Mouse (Mus musculus): ENCODE data around the gene Apobec3.

Gene Apobec3

DNA sequence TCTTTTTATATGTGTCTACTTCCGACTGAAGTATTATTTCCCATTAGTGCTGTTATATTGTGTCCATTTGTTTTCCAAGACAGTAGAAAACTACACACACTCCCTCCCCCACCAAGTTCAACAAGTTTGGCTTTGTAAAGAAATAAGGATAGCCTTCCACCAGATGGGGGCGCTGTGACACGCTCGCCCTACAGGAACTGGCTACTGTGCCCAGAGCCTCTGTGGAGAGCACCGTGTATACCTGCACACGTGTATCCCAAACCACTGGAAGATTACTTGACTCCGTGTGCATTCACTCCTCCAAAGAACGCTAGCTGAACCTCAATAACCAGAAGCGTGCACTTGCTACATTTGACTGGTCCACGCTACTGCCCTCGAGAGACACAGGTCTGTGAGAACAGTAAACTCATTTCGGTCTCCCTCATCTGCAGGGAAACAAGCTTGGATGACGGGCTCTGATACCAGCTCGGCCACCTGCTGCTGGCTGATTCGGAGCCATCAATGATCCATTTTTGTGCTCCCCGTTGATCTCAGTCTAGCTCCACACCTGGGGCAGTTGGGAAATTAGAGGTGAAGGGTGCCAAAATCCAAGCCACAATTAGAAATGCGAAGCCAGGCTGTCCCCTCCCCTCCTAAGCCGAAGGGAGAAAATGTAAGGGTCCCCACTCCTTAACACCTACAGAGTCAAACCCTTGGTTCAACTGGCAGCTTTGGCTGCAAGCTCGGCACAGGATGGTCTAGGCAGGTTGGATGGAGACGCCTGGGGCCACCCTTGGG is at the start of gene Apobec3:
TSS of gene Apobec3 (plus strand) at position 224 of the 777 bp plus-strand sequence.
- in situ Hi-C loops (cut with MseI, MboI) = no loop called here

DNA sequence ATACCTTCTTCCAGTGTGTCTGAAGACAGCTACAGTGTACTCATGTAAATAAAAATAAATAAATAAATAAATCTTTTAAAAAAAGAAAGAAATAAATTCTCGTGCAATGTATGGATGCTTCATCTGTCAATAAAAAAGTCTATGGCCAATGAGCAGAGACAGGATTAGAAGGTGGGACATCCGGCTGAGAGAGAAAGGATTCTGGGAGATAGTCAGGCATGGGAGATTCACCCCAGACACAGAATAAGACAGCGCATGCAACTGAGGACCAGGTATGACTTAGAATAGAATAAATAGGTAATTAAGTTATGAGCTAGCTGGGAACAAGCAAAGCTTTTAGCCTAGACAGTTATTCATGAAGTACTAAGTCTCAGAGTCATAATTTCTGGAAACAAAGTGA is 48.5 kb upstream of the Apobec3 start:
- in situ Hi-C loops (cut with MseI, MboI) = no loop called here

DNA sequence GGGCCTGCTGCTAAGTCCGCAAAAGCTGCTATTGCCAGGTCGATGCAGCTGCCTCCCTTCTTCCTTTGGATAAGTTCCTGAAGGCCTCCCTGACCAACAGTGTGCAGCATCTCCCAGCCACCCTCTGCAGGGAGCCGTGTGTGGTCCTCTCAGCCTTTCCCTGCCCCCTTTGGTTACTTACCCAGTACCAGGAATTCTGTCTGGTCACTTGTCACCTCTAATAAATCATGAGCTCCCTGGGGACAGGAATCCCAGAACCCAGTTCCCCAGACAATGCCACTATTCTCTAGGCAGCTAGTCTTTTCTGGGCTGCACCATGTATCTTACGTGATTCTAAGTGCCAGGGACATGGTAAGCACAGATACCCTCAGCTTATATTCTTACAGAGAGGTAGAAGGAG is 45.5 kb upstream of the Apobec3 start:
- in situ Hi-C loops (cut with MseI, MboI) = no loop called here

DNA sequence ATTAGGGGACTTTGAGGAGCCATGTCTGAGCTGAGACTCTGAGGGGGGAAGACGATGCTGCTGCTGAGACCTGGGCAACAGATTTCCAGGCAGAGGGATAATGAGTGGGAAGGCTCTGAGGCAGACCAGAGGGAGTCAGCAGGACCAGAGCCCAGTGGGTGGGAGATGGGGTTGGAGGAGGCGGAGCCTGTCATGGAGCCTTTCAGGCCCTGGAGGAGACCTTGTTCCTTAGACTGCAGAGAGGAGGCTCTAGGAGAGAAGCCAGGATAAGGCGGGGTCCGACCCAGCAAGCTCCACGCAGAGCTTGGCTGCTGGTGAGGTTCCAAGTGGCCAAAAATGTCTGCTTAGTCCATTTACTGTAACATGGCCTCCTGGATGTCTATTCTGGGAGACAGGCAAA is 44.4 kb upstream of the Apobec3 start:
- in situ Hi-C loops (cut with MseI, MboI) = no loop called here

- in situ Hi-C loops (cut with MseI, MboI) = no loop called here
These were observed 41.3 kb upstream of the Apobec3 start for GRCm38 (mm10) chr15:79850143-79850542.

DNA sequence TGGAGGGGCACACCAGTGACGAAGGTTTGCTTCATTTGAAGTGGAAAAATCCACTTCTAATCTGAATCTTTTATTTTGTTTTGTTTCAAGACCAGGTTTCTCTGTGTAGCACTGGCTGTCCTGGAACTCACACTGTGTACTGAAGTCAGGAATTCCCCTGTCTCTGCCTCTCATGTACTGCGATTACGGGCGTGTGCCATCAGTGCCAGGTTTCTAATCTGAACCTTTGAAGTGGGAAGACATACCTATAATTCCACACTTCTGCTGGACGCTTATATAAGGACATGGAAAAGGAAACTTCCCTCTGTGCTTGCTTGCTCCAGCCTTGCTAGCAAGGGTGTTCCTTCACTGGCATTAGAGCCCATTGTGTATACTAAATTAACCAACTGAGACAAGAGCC is 32.5 kb upstream of the Apobec3 start:
- in situ Hi-C loops (cut with MseI, MboI) = no loop called here

DNA sequence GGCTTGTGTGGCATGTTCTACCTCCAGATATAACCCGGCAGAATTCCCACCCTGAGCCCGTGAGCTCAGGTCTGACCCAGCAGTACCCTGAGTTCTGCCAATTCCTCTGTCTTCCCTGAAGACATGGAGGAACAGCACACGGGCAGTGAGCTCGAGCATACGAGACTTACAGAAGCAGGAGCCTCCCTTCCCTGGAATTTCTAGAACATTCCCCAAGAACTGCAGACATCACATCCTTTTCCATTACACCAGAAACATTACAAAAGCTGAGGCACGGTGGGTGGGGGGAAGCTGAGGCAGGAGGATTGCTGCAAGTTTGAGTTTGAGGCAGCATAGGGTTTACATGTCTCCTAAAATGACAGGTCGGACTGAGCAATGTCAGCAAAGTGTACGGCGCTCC is 31.6 kb upstream of the Apobec3 start:
- in situ Hi-C loops (cut with MseI, MboI) = no loop called here

DNA sequence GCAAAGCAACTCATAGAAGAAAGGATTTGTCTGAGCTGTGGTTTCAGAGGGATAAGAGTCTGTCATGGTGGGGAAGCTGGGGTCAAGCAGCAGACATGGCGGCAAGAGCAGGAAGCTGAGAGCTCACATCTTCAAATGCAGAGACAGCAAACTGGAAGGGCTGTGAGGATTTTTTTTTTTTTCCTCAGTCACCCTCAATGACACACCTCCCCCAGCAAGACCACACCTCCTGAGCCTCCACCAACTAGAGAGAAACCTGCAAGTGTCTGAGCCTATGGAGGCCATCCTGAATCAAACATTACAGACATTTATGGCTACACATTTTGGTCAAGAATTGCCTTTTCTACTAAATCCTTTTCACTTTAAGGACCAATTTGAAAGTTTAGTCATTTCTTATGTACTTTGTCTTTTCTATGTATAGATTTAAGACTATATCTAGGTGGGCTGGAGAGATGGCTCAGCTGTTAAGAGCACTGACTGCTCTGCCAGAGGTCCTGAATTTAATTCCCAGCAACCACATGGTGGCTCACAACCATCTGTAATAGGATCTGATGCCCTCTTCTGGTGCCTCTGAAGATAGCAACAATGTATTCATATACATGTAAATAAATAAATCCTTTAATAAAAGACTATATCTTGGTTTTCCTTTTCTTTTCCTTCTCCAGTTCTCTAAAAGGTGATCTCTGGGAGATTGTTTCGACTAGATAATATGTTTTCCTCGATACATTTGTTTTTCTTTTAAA is 24.0 kb upstream of the Apobec3 start:
- in situ Hi-C loops (cut with MseI, MboI) = no loop called here

DNA sequence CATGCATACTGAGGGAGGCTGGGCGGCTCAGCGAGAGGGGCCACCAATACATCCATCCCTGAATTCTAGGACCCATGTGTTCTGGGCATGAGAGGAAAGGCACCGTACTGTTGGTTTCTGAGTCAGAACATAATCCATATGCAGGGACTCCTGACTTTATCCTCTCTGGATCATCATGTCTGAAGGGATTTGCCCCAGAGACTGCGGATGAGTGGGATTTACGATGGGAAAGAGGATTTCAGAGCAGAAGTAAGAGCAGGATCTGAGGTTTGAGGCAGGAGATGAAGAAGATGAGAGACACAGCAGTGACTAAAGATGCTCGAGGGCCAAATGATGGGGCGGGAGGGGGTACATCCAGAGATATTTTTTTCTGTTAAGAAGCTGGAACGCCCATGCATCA is 17.9 kb upstream of the Apobec3 start:
- in situ Hi-C loops (cut with MseI, MboI) = no loop called here

DNA sequence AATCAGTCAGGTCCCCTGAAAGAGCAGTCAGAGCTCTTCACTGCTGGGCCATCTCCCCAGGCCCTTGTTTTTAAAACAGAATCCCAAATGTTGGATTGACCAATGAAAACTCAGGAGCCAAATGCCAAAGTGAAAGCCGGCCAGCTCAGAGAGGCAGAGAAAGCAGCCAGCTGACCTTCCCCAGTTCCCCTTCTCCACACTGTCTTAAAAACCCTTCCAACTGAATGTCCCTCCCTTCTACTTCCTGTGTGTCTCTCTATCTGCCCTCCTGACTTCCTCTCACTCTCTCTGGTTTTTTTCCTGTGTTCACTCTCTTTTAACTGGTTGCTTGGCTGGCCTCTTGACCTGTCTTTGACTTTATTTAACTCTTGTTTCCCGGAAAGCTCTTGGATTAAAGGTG is 17.5 kb upstream of the Apobec3 start:
- in situ Hi-C loops (cut with MseI, MboI) = no loop called here

GRCm38 (mm10) chr15:79875261-79875995 is 16.0 kb upstream of the Apobec3 start:
- in situ Hi-C loops (cut with MseI, MboI) = no loop called here

- in situ Hi-C loops (cut with MseI, MboI) = no loop called here
These were observed 12.7 kb upstream of the Apobec3 start for GRCm38 (mm10) chr15:79878725-79879136.

GRCm38 (mm10) chr15:79879319-79879718 is 12.1 kb upstream of the Apobec3 start:
- in situ Hi-C loops (cut with MseI, MboI) = no loop called here

DNA sequence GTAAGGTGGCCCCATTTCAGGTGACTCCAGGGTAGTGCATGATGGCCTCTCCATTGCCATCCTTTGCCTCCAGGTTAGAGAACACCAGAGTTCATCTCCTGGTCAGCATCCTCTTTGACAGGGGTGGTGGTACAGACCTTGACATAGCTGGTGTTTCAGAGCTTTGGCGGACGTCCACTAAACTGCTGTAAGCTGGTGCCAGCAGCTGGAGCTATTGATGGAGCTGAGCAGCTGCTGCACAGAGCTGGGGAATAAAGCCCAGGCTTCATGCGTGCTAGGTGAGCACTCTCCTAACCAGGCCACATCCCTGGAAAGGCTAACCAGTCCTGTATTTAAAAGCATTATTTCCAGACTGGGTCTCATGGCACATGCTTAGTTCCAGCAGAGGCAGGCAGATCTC is 11.0 kb upstream of the Apobec3 start:
- in situ Hi-C loops (cut with MseI, MboI) = no loop called here

DNA sequence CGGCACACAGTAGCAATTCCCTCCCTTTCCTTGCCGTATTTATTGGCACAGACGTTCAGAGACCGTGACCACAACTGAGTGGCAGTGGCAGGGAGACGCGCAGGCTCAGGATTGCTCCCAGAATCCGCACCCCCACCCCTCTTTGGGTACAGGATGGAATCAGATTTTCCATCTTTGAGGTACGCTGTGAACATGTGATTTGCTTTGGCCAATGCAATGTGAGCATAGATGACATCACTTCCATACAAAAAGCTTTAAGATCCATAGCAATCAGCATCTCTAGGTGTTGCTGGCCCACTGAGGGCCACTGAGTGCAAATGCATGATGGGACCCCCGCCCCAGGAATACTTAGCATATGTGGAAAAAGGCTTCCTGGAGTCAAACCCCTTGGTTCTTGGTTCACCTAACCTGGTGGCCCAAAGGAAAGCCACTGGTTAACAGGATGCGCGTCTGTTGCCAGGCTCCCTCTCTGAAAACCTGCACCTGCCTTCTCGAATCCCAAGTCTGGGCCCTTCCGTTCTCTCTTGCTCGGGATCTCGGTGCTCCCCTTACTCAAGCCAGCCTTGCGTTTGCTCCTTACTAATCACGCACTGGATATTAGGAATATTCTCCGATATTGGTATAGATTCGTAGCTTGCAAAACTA is 8.7 kb upstream of the Apobec3 start:
- in situ Hi-C loops (cut with MseI, MboI) = no loop called here

- in situ Hi-C loops (cut with MseI, MboI) = no loop called here
These were observed 8.1 kb upstream of the Apobec3 start for GRCm38 (mm10) chr15:79883352-79883822.

GRCm38 (mm10) chr15:79884820-79885219 is 6.6 kb upstream of the Apobec3 start:
- in situ Hi-C loops (cut with MseI, MboI) = no loop called here

DNA sequence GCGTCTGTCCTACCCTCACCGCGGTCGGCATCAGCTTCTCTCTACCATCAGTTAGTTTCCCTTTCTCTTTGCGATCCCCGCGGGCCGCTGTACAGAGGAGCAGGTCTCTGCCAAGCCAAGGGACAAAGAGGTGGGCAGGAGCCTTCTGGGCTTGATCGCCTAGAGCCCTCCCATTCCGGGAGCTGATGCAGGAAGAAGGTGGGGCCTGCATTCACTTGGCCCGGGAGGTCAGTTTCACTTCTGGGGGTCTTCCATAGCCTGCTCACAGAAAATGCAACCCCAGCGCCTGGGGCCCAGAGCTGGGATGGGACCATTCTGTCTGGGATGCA is 718 bp downstream of the Apobec3 start:
- in situ Hi-C loops (cut with MseI, MboI) = no loop called here

GRCm38 (mm10) chr15:79892995-79893823 is 1.8 kb downstream of the Apobec3 start:
- in situ Hi-C loops (cut with MseI, MboI) = no loop called here

GRCm38 (mm10) chr15:79893824-79894123 is 2.3 kb downstream of the Apobec3 start:
- in situ Hi-C loops (cut with MseI, MboI) = no loop called here

DNA sequence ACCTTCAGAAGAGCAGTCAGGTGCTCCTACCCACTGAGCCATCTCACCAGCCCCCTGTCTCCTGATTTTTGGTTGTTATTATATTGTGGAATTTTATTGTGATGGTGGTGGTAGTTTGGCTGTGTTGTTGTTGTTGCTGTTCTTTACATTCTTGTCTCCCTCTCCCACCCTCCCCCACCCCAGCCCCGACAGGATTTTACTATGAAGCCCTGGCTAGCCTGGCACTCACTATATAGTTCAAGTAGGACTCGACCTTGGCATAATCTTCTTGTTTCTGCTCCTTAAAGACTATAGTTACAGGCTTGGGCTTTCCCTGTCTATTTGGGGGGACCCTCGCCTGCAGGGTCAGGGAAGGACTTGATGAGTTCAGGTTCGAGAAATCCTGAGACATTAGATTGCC is 2.9 kb downstream of the Apobec3 start:
- in situ Hi-C loops (cut with MseI, MboI) = no loop called here

All from mouse trophoblast stem cell (cell line).